Mouse (Mus musculus): ENCODE measurements around the gene Igtp. TPM values are rescaled to one million over a fixed set of nuclear protein-coding genes. Genes with fewer than 3 reads are reported as not detected.
"Not testable (repeated sequence)": the region's sequence is repeated elsewhere in the genome, so short reads cannot be mapped to it uniquely, and the experiment has no call there.

The Igtp gene
- polyA plus RNA-seq, 1 experiment from 2014 or later: 6.3 TPM

- peaks cover 75% of the 10 kb centered on the region for H3K4me1 ChIP-seq
- ATAC-seq: peak; percentile 94
- WGBS (ENCODE audit: insufficient replicate concordance): 15% methylated on average over 17 of the region's 17 CpGs
These were observed 15.2 kb downstream of the Igtp start for GRCm38 (mm10) chr11:58214391-58215048.

GRCm38 (mm10) chr11:58215049-58215430 is 15.7 kb downstream of the Igtp start:
- Histone ChIP-seq H3K27ac (peak overlapping the region; percentile 88), H3K4me2 (peak overlapping the region; percentile 81), H3K4me3 (peak overlapping the region; percentile 75), H3K4me1 (peaks cover 75% of the 10 kb centered on the region), H3K9ac (peak overlapping the region; percentile 82)
- not testable (repeated sequence) for H3K36me3 ChIP-seq; H3K27me3 ChIP-seq (replicated peaks); H3K9me3 ChIP-seq (replicated peaks); ATAC-seq
- WGBS (ENCODE audit: insufficient replicate concordance): 9% methylated on average over 2 of the region's 3 CpGs

More at GRCm38 (mm10) chr11:58214391-58215048, 15.2 kb downstream of the Igtp start:
- Histone ChIP-seq H3K9me3 (replicated peaks) (no peaks in the 10 kb centered on the region), H3K27ac (peak overlapping the region; percentile 88), H3K27me3 (replicated peaks) (no peaks in the 10 kb centered on the region), H3K4me3 (peak overlapping the region; percentile 75), H3K36me3 (no peaks in the 10 kb centered on the region), H3K9ac (peak overlapping the region; percentile 82), H3K4me2 (peak overlapping the region; percentile 81)

- Histone ChIP-seq H3K4me1 (peaks cover 68% of the 10 kb centered on the region), H3K9me3 (replicated peaks) (no peaks in the 10 kb centered on the region), H3K4me3 (0 out of 2 replicates have a peak overlapping the region, but pooled peaks have one; percentile 3), H3K36me3 (no peaks in the 10 kb centered on the region), H3K27ac (peak overlapping the region; percentile 17; the same call in 1 of the 2 replicates), H3K4me2 (peak overlapping the region; percentile 81), H3K27me3 (replicated peaks) (no peaks in the 10 kb centered on the region), H3K9ac (no peak overlapping the region)
- no peak for ATAC-seq
- WGBS (ENCODE audit: insufficient replicate concordance): 65% methylated on average over 5 of the region's 5 CpGs
These were observed 16.5 kb downstream of the Igtp start for GRCm38 (mm10) chr11:58215814-58216213.

GRCm38 (mm10) chr11:58216823-58217222 is 17.5 kb downstream of the Igtp start:
- peaks cover 58% of the 10 kb centered on the region for H3K4me1 ChIP-seq
- no peak overlapping the region for H3K4me2 ChIP-seq

GRCm38 (mm10) chr11:58223751-58224150 is 24.4 kb downstream of the Igtp start:
- Histone ChIP-seq H3K9ac (no peak overlapping the region), H3K4me2 (no peak overlapping the region), H3K4me1 (peaks cover 31% of the 10 kb centered on the region), H3K4me3 (no peak overlapping the region), H3K27ac (peak overlapping the region; percentile 17; the same call in 1 of the 2 replicates), H3K9me3 (replicated peaks) (no peaks in the 10 kb centered on the region), H3K36me3 (no peaks in the 10 kb centered on the region), H3K27me3 (replicated peaks) (no peaks in the 10 kb centered on the region)
- WGBS (ENCODE audit: insufficient replicate concordance): 27% methylated on average over 4 of the region's 4 CpGs
- ATAC-seq: no peak

More at GRCm38 (mm10) chr11:58216823-58217222, 17.5 kb downstream of the Igtp start:
- Histone ChIP-seq H3K27me3 (replicated peaks) (no peaks in the 10 kb centered on the region), H3K27ac (no peak overlapping the region), H3K36me3 (no peaks in the 10 kb centered on the region), H3K9ac (no peak overlapping the region), H3K4me3 (no peak overlapping the region), H3K9me3 (replicated peaks) (no peaks in the 10 kb centered on the region)
- WGBS (ENCODE audit: insufficient replicate concordance): 68% methylated on average over 6 of the region's 6 CpGs
- no peak for ATAC-seq

- WGBS (ENCODE audit: insufficient replicate concordance): 15% methylated on average over 7 of the region's 7 CpGs
These were observed 25.0 kb downstream of the Igtp start for GRCm38 (mm10) chr11:58224313-58224712.

GRCm38 (mm10) chr11:58224872-58225271 is 25.5 kb downstream of the Igtp start:
- H3K27me3 ChIP-seq (replicated peaks); H3K9me3 ChIP-seq (replicated peaks); ATAC-seq; H3K27ac ChIP-seq; H3K4me3 ChIP-seq; H3K4me2 ChIP-seq; H3K9ac ChIP-seq; H3K36me3 ChIP-seq: not testable (repeated sequence)
- 55% methylated on average over 2 of the region's 2 CpGs for WGBS (ENCODE audit: insufficient replicate concordance)
- peaks cover 26% of the 10 kb centered on the region for H3K4me1 ChIP-seq

More at GRCm38 (mm10) chr11:58224313-58224712, 25.0 kb downstream of the Igtp start:
- Histone ChIP-seq H3K9me3 (replicated peaks) (no peaks in the 10 kb centered on the region), H3K4me3 (no peak overlapping the region), H3K36me3 (no peaks in the 10 kb centered on the region), H3K4me2 (no peak overlapping the region), H3K4me1 (peaks cover 26% of the 10 kb centered on the region), H3K27me3 (replicated peaks) (0 out of 2 replicates have a peak, but pooled peaks cover 2% of the 10 kb centered on the region), H3K9ac (no peak overlapping the region), H3K27ac (peak overlapping the region; percentile 17; the same call in 1 of the 2 replicates)
- no peak for ATAC-seq

GRCm38 (mm10) chr11:58225655-58226054 is 26.3 kb downstream of the Igtp start:
- 14% methylated on average over 5 of the region's 5 CpGs for WGBS (ENCODE audit: insufficient replicate concordance)
- peak overlapping the region; percentile 44 for H3K4me2 ChIP-seq
- ATAC-seq: peak; percentile 57; the same call in 1 of the 2 replicates
- H3K9ac ChIP-seq: peak overlapping the region; percentile 22; the same call in 1 of the 2 replicates
- no peaks in the 10 kb centered on the region for H3K36me3 ChIP-seq
- H3K4me1 ChIP-seq: peaks cover 26% of the 10 kb centered on the region
- H3K9me3 ChIP-seq (replicated peaks): no peaks in the 10 kb centered on the region
- no peak overlapping the region for H3K27ac ChIP-seq
- no peak overlapping the region for H3K4me3 ChIP-seq
- H3K27me3 ChIP-seq (replicated peaks): peaks cover 8% of the 10 kb centered on the region; the same call in 1 of the 2 replicates

- Histone ChIP-seq H3K4me2 (no peak overlapping the region), H3K4me1 (peaks cover 26% of the 10 kb centered on the region), H3K4me3 (no peak overlapping the region), H3K36me3 (no peaks in the 10 kb centered on the region), H3K9me3 (replicated peaks) (no peaks in the 10 kb centered on the region), H3K27me3 (replicated peaks) (peaks cover 8% of the 10 kb centered on the region; the same call in 1 of the 2 replicates), H3K9ac (no peak overlapping the region), H3K27ac (no peak overlapping the region)
- no peak for ATAC-seq
These were observed 27.1 kb downstream of the Igtp start for GRCm38 (mm10) chr11:58226425-58226824.

- not testable (repeated sequence) for H3K36me3 ChIP-seq; H3K9me3 ChIP-seq (replicated peaks); H3K27ac ChIP-seq; H3K9ac ChIP-seq; H3K4me2 ChIP-seq; H3K4me3 ChIP-seq; ATAC-seq
- Histone ChIP-seq H3K4me1 (peaks cover 25% of the 10 kb centered on the region), H3K27me3 (replicated peaks) (peaks cover 20% of the 10 kb centered on the region)
- WGBS (ENCODE audit: insufficient replicate concordance): 69% methylated on average over 2 of the region's 2 CpGs
These were observed 28.7 kb downstream of the Igtp start for GRCm38 (mm10) chr11:58228021-58228420.

- Histone ChIP-seq H3K9me3 (replicated peaks) (no peaks in the 10 kb centered on the region), H3K4me2 (no peak overlapping the region), H3K4me3 (no peak overlapping the region), H3K27me3 (replicated peaks) (peaks cover 26% of the 10 kb centered on the region), H3K36me3 (no peaks in the 10 kb centered on the region), H3K9ac (no peak overlapping the region), H3K4me1 (peaks cover 5% of the 10 kb centered on the region), H3K27ac (no peak overlapping the region)
- WGBS (ENCODE audit: insufficient replicate concordance): 52% methylated on average over 16 of the region's 16 CpGs
- no peak for ATAC-seq
These were observed 31.1 kb downstream of the Igtp start for GRCm38 (mm10) chr11:58230396-58230910.

GRCm38 (mm10) chr11:58231156-58231555 is 31.8 kb downstream of the Igtp start:
- 68% methylated on average over 8 of the region's 8 CpGs for WGBS (ENCODE audit: insufficient replicate concordance)
- ATAC-seq: no peak
- no peaks in the 10 kb centered on the region for H3K9me3 ChIP-seq (replicated peaks)
- H3K27me3 ChIP-seq (replicated peaks): peaks cover 26% of the 10 kb centered on the region
- H3K36me3 ChIP-seq: no peaks in the 10 kb centered on the region
- no peak overlapping the region for H3K4me2 ChIP-seq
- H3K9ac ChIP-seq: no peak overlapping the region
- no peak overlapping the region for H3K27ac ChIP-seq
- H3K4me1 ChIP-seq: no peaks in the 10 kb centered on the region
- no peak overlapping the region for H3K4me3 ChIP-seq

Data from liver, embryonic 12.5 days (tissue).